ENCODE assay signal across 10 mouse cellular contexts in the genomic region with DNA sequence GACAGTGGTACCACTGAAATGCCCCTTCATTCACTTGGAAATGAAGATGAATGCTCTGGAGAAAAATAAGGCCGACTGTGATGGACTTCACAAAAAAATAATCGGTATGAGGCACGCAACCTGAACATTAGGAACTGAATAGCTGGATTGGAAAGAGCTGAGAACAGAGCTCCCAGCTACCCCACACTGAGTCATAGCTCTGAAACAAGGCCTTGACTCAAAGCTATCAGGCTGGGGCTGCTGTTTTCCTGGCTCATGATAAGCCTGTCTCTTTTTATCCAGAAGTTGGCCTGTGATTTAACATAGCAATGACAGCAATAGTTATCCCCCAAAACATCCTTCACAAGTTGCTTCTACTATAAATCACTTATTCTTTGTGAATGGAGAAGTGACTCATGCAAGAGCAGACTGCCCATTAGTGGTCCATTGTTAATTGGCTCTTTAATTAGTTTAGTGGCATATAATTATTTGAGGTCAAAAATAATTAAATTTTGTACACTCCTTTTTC.
DNase-seq lines count a peak whose midpoint lies in the region; ATAC-seq lines count a peak whose summit lies in the region.
"Had no signal": no experiment of that assay in that cellular context is flagged by ENCODE, and none has a peak within 500 bp of the region (broad histone marks: within the 10 kb centered on the region; RNA-seq: fewer than 3 reads in every experiment).

No protein-coding gene starts in this region.

- ATAC-seq in frontal cortex, adult (ENCODE audit: low TSS enrichment): peak; percentile 74; the same call in 1 of the 2 replicates
- ATAC-seq: liver, postnatal 0 days had no signal

- DNase-seq in frontal cortex, postnatal 14 days (ENCODE audit: low spot score in 2 of 2): no peak
- DNase-seq in layer of hippocampus, adult 11-12 months (ENCODE audit: low spot score): peak; percentile 6
- no peak for DNase-seq in layer of hippocampus, postnatal 36 days
- peak; percentile 25 for DNase-seq in adrenal gland, postnatal 25 days
- peak; percentile 10 for DNase-seq in heart, postnatal 4 days
- DNase-seq in B cell, adult 2 months: no peak
- DNase-seq: kidney, postnatal 14 days; liver, postnatal 0 days; thymus, postnatal 25 days had no signal

Comparison
In these comparisons a context has a peak if more than half of its experiments do, and no peak if none do; other contexts are left out.
1. DNase-seq: peak in layer of hippocampus, adult 11-12 months (single experiment), adrenal gland, postnatal 25 days (single experiment) and heart, postnatal 4 days (single experiment); none in frontal cortex, postnatal 14 days (0 of 2), layer of hippocampus, postnatal 36 days (0 of 2) and B cell, adult 2 months (0 of 2).